Mouse (Mus musculus) layer of hippocampus, postnatal 14 days (tissue): ENCODE measurements at regions not wholly inside any gene's neighbourhood (a gene's known extent, or its start where the extent isn't known, plus 50 kb on each side); places are given as distances from the start of the nearest gene placed in this dataset.
"Not testable (repeated sequence)": the region's sequence is repeated elsewhere in the genome, so short reads cannot be mapped to it uniquely, and the experiment has no call there.

Experiments
- DNase-seq, 2 experiments: peaks; one replicate each; pipeline ENCODE4 v3.0.0; 2021 to 2022; ENCODE audit warnings: low spot score in 2 of 2, mixed read lengths in 1 of 2

GRCm38 (mm10) chr14:52726680-52727079 lies 231.1 kb upstream of the Olfr1507 start:
- DNase-seq: not testable (repeated sequence)

GRCm38 (mm10) chr14:52724988-52725387 lies 229.4 kb upstream of the Olfr1507 start:
- not testable (repeated sequence) for DNase-seq

- no peak for DNase-seq
These were observed 225.1 kb upstream of the Olfr1507 start for GRCm38 (mm10) chr14:52720640-52721039.

GRCm38 (mm10) chr14:52700851-52701250 lies 205.3 kb upstream of the Olfr1507 start:
- not testable (repeated sequence) for DNase-seq

GRCm38 (mm10) chr14:52683636-52684035 lies 188.1 kb upstream of the Olfr1507 start:
- DNase-seq: not testable (repeated sequence)

GRCm38 (mm10) chr14:52654355-52654754 lies 158.8 kb upstream of the Olfr1507 start:
- no peak for DNase-seq

GRCm38 (mm10) chr14:52638179-52638578 lies 142.6 kb upstream of the Olfr1507 start:
- DNase-seq: no peak

GRCm38 (mm10) chr14:52622184-52622583 lies 126.6 kb upstream of the Olfr1507 start:
- DNase-seq: no peak

- no peak for DNase-seq
These were observed 84.8 kb upstream of the Olfr1507 start for GRCm38 (mm10) chr14:52580319-52580718.

- no peak for DNase-seq
These were observed 71.4 kb upstream of the Olfr1507 start for GRCm38 (mm10) chr14:52566920-52567319.

GRCm38 (mm10) chr14:52565606-52566005 lies 70.1 kb upstream of the Olfr1507 start:
- DNase-seq: no peak

GRCm38 (mm10) chr14:52556340-52556739 lies 60.8 kb upstream of the Olfr1507 start:
- not testable (repeated sequence) for DNase-seq

- no peak for DNase-seq
These were observed 57.9 kb upstream of the Olfr1507 start for GRCm38 (mm10) chr14:52553399-52553798.

GRCm38 (mm10) chr14:52547933-52548332 lies 52.4 kb upstream of the Olfr1507 start:
- no peak for DNase-seq
